Mouse (Mus musculus) embryonic facial prominence, embryonic 13.5 days (tissue): ENCODE results near the gene Rpl12. TPM values are rescaled to one million over a fixed set of nuclear protein-coding genes. Genes with fewer than 3 reads are reported as not detected.
A peak's percentile ranks its signal among the peaks of the same experiment; 100 is the strongest.

Source experiments
- ATAC-seq: fragments of 200-750 bp; cut with Nextera tagmentation; 2 replicates; pipeline ENCODE4 v1.8.0; 2017; ENCODE audit warnings: low read depth; ENCODE audit not compliant: insufficient number of reproducible peaks, insufficient read depth, low FRiP score, low TSS enrichment
- H3K27ac ChIP-seq: fragments of 300-500 bp; sonication (generic); 2 replicates; pipeline ENCODE4 v1.5.1; 2015; ENCODE audit warnings: moderate library complexity, mild to moderate bottlenecking, inconsistent platforms
- H3K27me3 ChIP-seq: fragments of 300-500 bp; sonication (generic); 2 replicates; pipeline ENCODE4 v1.6.1; 2015; ENCODE audit warnings: mild to moderate bottlenecking, inconsistent platforms
- H3K36me3 ChIP-seq: fragments of 300-500 bp; sonication (generic); 2 replicates; pipeline ENCODE4 v1.6.1; 2015; ENCODE audit warnings: mild to moderate bottlenecking, inconsistent platforms
- H3K4me1 ChIP-seq: fragments of 300-500 bp; sonication (generic); 2 replicates; pipeline ENCODE4 v1.6.1; 2015; ENCODE audit warnings: inconsistent platforms
- H3K4me2 ChIP-seq: fragments of 300-500 bp; sonication (generic); 2 replicates; pipeline ENCODE4 v1.6.1; 2015; ENCODE audit warnings: moderate library complexity, mild to moderate bottlenecking, inconsistent platforms
- H3K4me3 ChIP-seq: fragments of 300-500 bp; sonication (generic); 2 replicates; pipeline ENCODE4 v1.5.1; 2015; ENCODE audit warnings: mild to moderate bottlenecking, inconsistent platforms
- H3K9ac ChIP-seq: fragments of 300-500 bp; sonication (generic); 2 replicates; pipeline ENCODE4 v1.6.1; 2015; ENCODE audit warnings: mild to moderate bottlenecking, inconsistent platforms
- H3K9me3 ChIP-seq: fragments of 300-500 bp; sonication (generic); 2 replicates; pipeline ENCODE4 v1.6.1; 2016; ENCODE audit warnings: inconsistent platforms
- WGBS: fragments of 180-500 bp; shearing (Covaris S2); methylation state at CpG from one replicate; pipeline ENCODE4 v1.1.7; 2015; ENCODE audit warnings: mixed read lengths; 5-methylcytosine and 5-hydroxymethylcytosine counted together
- polyA plus RNA-seq: library from polyadenylated mRNA; unstranded; fragments of >200 nt; fragmentation: Nextera tagmentation; extraction: Ambion mirVana; gene quantifications from 2 replicates; pipeline ENCODE4 v1.2.1, GENCODE M21; 2015

The Rpl12 gene
- 185 and 205 TPM in 2 replicates for polyA plus RNA-seq

DNA sequence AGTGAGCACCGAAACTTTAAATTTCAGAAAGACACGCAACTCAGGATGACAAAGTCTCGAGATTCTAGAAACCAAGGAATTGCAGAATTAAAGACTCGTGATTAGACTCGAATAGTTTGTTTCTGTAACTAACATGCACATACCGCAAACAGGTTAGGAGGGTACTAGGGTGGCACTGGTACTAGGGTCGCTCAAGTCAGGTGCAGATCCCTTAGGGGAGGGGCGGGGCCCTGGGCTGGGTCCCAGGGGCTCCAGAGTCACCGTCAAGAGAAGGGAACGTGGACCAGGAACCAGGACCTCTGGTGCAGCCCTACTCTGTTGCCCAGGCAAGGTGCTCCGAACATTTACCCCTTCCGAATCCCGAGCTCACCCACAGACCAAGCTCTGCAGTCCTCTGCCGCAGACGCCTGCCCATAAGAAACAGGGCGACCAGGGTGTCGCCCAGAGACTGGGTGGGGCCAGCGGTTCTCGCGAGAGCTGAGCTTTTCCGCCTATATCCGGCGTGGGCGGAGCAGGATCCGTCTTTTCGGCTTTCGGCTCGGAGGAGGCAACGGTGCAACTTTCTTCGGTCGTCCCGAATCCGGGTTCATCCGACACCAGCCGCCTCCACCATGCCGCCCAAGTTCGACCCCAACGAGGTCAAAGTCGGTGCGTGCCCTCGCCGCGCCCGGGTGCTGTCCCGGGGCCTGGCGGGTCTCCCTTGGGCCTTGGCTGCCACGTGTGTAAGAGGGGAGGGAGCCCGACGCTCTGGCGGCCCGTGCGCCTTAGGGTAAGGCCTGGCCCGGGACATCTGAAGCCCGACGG, at the start of gene Rpl12, which contains the start of gene Lrsam1:
Gene Rpl12, plus strand, starts transcription at position 368 of the 804 bp plus-strand sequence.
Gene Lrsam1, minus strand, starts transcription at position 423 of the 804 bp plus-strand sequence.
- peak; percentile 82 for ATAC-seq
- H3K9me3 ChIP-seq = no peaks in the 10 kb centered on the region
- WGBS = 3% methylated on average over 55 of the region's 55 CpGs

GRCm38 (mm10) chr2:32911639-32912182, 49.6 kb upstream of the Rpl12 start:
- Histone ChIP-seq H3K9me3 (no peaks in the 10 kb centered on the region), H3K27me3 (no peaks in the 10 kb centered on the region), H3K4me3 (no peak overlapping the region), H3K27ac (no peak overlapping the region), H3K4me1 (peaks cover 36% of the 10 kb centered on the region), H3K9ac (peak overlapping the region; percentile 21; the same call in 1 of the 2 replicates), H3K4me2 (no peak overlapping the region), H3K36me3 (peaks cover 57% of the 10 kb centered on the region)
- 76% methylated on average over 7 of the region's 7 CpGs for WGBS
- ATAC-seq = no peak

More for the DNA sequence above, at the start of gene Rpl12, which contains the start of gene Lrsam1:
- Histone ChIP-seq H3K4me1 (peaks cover 44% of the 10 kb centered on the region), H3K27me3 (no peaks in the 10 kb centered on the region), H3K9ac (peak within 1 kb of the TSS; percentile 96), H3K27ac (peak within 1 kb of the TSS; percentile 90), H3K36me3 (peaks cover 39% of the 10 kb centered on the region), H3K4me3 (peak within 1 kb of the TSS; percentile 91), H3K4me2 (peak within 1 kb of the TSS; percentile 89)

- Histone ChIP-seq H3K9me3 (no peaks in the 10 kb centered on the region), H3K4me3 (no peak overlapping the region), H3K27ac (no peak overlapping the region), H3K27me3 (no peaks in the 10 kb centered on the region), H3K4me2 (no peak overlapping the region), H3K4me1 (peaks cover 30% of the 10 kb centered on the region), H3K9ac (no peak overlapping the region), H3K36me3 (peaks cover 60% of the 10 kb centered on the region)
- WGBS = 29% methylated on average over 19 of the region's 19 CpGs
- ATAC-seq = no peak
These were observed 49.1 kb upstream of the Rpl12 start for GRCm38 (mm10) chr2:32912210-32912804.

GRCm38 (mm10) chr2:32914362-32914761, 47.0 kb upstream of the Rpl12 start:
- 73% methylated on average over 5 of the region's 5 CpGs for WGBS
- no peak for ATAC-seq
- H3K9me3 ChIP-seq = no peaks in the 10 kb centered on the region
- no peak overlapping the region for H3K4me2 ChIP-seq
- no peaks in the 10 kb centered on the region for H3K27me3 ChIP-seq
- H3K4me3 ChIP-seq = no peak overlapping the region
- H3K4me1 ChIP-seq = peaks cover 16% of the 10 kb centered on the region
- H3K27ac ChIP-seq = peak overlapping the region; percentile 55; the same call in 1 of the 2 replicates
- peak overlapping the region; percentile 49; the same call in 1 of the 2 replicates for H3K9ac ChIP-seq
- peaks cover 75% of the 10 kb centered on the region for H3K36me3 ChIP-seq

DNA sequence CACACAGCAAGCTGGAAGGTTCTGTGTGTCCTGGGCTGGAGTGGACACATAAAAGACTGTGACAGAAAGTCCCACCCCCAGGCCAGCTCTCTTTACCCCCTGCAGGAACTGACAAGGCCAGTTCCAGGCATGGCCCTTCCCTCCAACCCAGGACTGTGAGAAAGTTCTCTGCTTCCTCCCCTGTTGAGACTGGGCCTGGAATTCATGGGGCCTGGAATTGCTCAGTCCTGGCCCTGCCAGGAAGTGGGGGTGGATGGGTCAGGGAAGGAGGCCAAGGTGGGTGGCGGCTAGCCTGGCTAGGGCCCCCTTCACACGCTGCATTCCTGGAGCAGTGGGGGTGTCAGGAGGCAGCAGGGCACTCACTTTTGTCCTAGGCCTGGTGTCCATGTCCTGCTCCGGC, 46.5 kb upstream of the Rpl12 start:
- peak; percentile 45; the same call in 1 of the 2 replicates for ATAC-seq
- peaks cover 78% of the 10 kb centered on the region for H3K36me3 ChIP-seq

DNA sequence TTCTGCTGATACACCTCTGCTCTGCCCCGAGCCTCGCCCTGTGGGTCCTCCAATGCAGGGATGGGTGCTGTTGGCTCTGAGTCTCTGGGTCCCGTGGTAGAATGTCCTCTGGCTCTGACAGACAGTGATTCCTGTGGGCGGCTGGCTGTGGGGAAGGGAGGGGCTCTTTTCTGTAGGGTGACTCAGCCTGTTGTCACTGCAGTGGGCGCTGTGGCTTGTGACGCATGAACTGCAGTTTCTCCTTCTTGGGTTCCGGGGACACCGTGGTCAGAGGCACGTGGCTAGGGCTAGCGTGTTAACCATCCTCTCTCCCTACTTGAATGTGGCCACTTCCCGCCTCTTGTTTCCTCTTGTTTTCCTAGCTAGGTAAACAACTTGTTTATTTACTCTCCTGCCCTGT, 43.8 kb upstream of the Rpl12 start:
- Histone ChIP-seq H3K9ac (no peak overlapping the region), H3K36me3 (peaks cover 81% of the 10 kb centered on the region), H3K4me3 (no peak overlapping the region)

More for the DNA sequence above, 46.5 kb upstream of the Rpl12 start:
- Histone ChIP-seq H3K4me1 (peaks cover 16% of the 10 kb centered on the region), H3K27me3 (no peaks in the 10 kb centered on the region), H3K9me3 (no peaks in the 10 kb centered on the region), H3K9ac (peak overlapping the region; percentile 49; the same call in 1 of the 2 replicates), H3K27ac (peak overlapping the region; percentile 55; the same call in 1 of the 2 replicates), H3K4me3 (no peak overlapping the region), H3K4me2 (no peak overlapping the region)
- WGBS = 57% methylated on average over 3 of the region's 3 CpGs

GRCm38 (mm10) chr2:32918391-32918790, 43.0 kb upstream of the Rpl12 start:
- ATAC-seq = no peak
- Histone ChIP-seq H3K4me3 (no peak overlapping the region), H3K9me3 (no peaks in the 10 kb centered on the region), H3K27ac (no peak overlapping the region), H3K27me3 (no peaks in the 10 kb centered on the region), H3K9ac (0 out of 2 replicates have a peak overlapping the region, but pooled peaks have one; percentile 11), H3K4me2 (no peak overlapping the region), H3K36me3 (peaks cover 82% of the 10 kb centered on the region), H3K4me1 (peaks cover 16% of the 10 kb centered on the region)
- WGBS = 37% methylated on average over 9 of the region's 9 CpGs

More for the DNA sequence above, 43.8 kb upstream of the Rpl12 start:
- Histone ChIP-seq H3K9me3 (no peaks in the 10 kb centered on the region), H3K4me2 (no peak overlapping the region), H3K4me1 (peaks cover 16% of the 10 kb centered on the region), H3K27me3 (no peaks in the 10 kb centered on the region), H3K27ac (no peak overlapping the region)
- no peak for ATAC-seq
- 80% methylated on average over 11 of the region's 11 CpGs for WGBS

DNA sequence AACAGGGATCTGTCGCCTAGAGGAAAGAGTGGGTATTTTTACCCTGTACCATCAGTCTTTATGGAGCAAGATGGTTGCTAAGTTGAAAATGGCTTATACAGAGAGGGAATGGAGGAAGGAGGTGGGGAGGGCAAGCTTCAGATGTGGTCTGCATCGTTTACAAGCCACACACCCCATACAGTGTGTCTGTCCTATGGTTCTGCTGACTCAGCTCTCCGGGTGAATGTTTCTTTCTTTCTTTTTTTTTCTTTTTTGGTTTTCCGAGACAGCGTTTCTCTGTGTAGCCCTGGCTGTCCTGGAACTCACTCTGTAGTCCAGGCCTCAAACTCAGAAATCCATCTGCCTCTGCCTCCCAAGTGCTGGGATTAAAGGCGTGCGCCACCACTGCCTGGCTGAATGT, 40.1 kb upstream of the Rpl12 start:
- Histone ChIP-seq H3K4me2 (no peak overlapping the region), H3K9ac (no peak overlapping the region), H3K27me3 (no peaks in the 10 kb centered on the region), H3K36me3 (peaks cover 92% of the 10 kb centered on the region), H3K4me1 (peaks cover 6% of the 10 kb centered on the region; the same call in 1 of the 2 replicates), H3K9me3 (no peaks in the 10 kb centered on the region), H3K27ac (0 out of 2 replicates have a peak overlapping the region, but pooled peaks have one; percentile 16), H3K4me3 (no peak overlapping the region)
- ATAC-seq = no peak
- 77% methylated on average over 7 of the region's 7 CpGs for WGBS

- no peak overlapping the region for H3K9ac ChIP-seq
- no peak overlapping the region for H3K27ac ChIP-seq
- H3K36me3 ChIP-seq = peaks cover 94% of the 10 kb centered on the region
- peaks cover 6% of the 10 kb centered on the region; the same call in 1 of the 2 replicates for H3K4me1 ChIP-seq
- H3K27me3 ChIP-seq = no peaks in the 10 kb centered on the region
- no peak overlapping the region for H3K4me3 ChIP-seq
- 91% methylated on average over 15 of the region's 15 CpGs for WGBS
- ATAC-seq = no peak
- H3K9me3 ChIP-seq = no peaks in the 10 kb centered on the region
- H3K4me2 ChIP-seq = no peak overlapping the region
These were observed 39.5 kb upstream of the Rpl12 start for GRCm38 (mm10) chr2:32921801-32922380.

DNA sequence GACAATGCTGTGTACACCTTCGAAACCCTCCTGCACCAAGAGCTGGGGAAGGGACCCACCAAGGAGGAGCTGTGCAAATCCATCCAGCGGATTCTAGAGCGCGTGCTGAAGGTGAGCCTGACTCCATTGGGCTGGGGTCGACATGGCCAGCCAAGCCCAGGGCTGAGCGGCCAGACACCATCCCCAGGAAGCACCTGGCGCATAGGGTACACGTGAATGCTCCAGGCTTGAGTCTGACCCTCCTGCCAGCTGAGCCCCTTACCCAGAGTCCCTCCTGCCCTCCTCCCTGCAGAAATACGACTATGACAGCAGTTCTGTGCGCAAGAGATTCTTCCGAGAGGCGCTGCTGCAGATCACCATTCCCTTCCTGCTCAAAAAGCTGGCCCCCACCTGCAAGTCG, 38.8 kb upstream of the Rpl12 start:
- no peak for ATAC-seq
- no peak overlapping the region for H3K4me2 ChIP-seq
- H3K27ac ChIP-seq = no peak overlapping the region
- H3K9me3 ChIP-seq = no peaks in the 10 kb centered on the region
- H3K4me3 ChIP-seq = no peak overlapping the region
- peaks cover 88% of the 10 kb centered on the region for H3K36me3 ChIP-seq
- H3K4me1 ChIP-seq = peaks cover 6% of the 10 kb centered on the region; the same call in 1 of the 2 replicates
- H3K9ac ChIP-seq = no peak overlapping the region
- 88% methylated on average over 13 of the region's 13 CpGs for WGBS
- no peaks in the 10 kb centered on the region for H3K27me3 ChIP-seq
